Mouse (Mus musculus) activated CD4-positive, CD25-positive, alpha-beta regulatory T cell, adult 4 months (primary cell): ENCODE results near the gene Ccdc7b. TPM values are rescaled to one million over a fixed set of nuclear protein-coding genes. Genes with fewer than 3 reads are reported as not detected.
"Not testable (repeated sequence)": the region's sequence is repeated elsewhere in the genome, so short reads cannot be mapped to it uniquely, and the experiment has no call there.

Source experiments
- ATAC-seq: one replicate; pipeline ENCODE4 v1.8.0; 2017
- polyA plus RNA-seq, 2 experiments: library from polyadenylated mRNA; unstranded; fragments of 100-300 nt; shearing (Covaris generic); gene quantifications; one replicate each; pipeline ENCODE4 v1.2.1; 2017

Ccdc7b gene
- polyA plus RNA-seq = not detected

GRCm38 (mm10) chr8:129066834-129067233 lies at the start of gene Ccdc7b:
Gene Ccdc7b (plus strand): TSS chr8:129067134.
- not testable (repeated sequence) for ATAC-seq

GRCm38 (mm10) chr8:129065417-129065816 lies 1.5 kb upstream of the Ccdc7b start, which contains the start of gene Ccdc7a:
Gene Ccdc7a (minus strand): TSS chr8:129065517.
- ATAC-seq = not testable (repeated sequence)

GRCm38 (mm10) chr8:129115761-129116160 lies 48.8 kb downstream of the Ccdc7b start:
- not testable (repeated sequence) for ATAC-seq

- ATAC-seq = no peak
Measured at GRCm38 (mm10) chr8:129131561-129131960, 64.6 kb downstream of the Ccdc7b start, which contains the start of gene Gm10999. Gene Gm10999 (minus strand): TSS chr8:129131661.

- ATAC-seq = no peak
Measured at GRCm38 (mm10) chr8:129133475-129133874, 66.5 kb downstream of the Ccdc7b start.

Other genes starting within 250 kb of the Ccdc7b start
- 1 to 10 TPM in 1 of 2 experiments, not detected in 1; 1.7 TPM for gene Ccdc7a, start 1.6 kb upstream of the Ccdc7b start, polyA plus RNA-seq
- gene Gm10999, start 64.5 kb downstream of the Ccdc7b start, polyA plus RNA-seq = not detected
- gene 2610044O15Rik8, start 167.3 kb downstream of the Ccdc7b start, polyA plus RNA-seq = 10 to 100 TPM; 16.6 to 34.4 TPM